Mouse (Mus musculus): ENCODE results near the gene Casp9.
"Not testable (repeated sequence)": the region's sequence is repeated elsewhere in the genome, so short reads cannot be mapped to it uniquely, and the experiment has no call there.

Gene Casp9

DNA sequence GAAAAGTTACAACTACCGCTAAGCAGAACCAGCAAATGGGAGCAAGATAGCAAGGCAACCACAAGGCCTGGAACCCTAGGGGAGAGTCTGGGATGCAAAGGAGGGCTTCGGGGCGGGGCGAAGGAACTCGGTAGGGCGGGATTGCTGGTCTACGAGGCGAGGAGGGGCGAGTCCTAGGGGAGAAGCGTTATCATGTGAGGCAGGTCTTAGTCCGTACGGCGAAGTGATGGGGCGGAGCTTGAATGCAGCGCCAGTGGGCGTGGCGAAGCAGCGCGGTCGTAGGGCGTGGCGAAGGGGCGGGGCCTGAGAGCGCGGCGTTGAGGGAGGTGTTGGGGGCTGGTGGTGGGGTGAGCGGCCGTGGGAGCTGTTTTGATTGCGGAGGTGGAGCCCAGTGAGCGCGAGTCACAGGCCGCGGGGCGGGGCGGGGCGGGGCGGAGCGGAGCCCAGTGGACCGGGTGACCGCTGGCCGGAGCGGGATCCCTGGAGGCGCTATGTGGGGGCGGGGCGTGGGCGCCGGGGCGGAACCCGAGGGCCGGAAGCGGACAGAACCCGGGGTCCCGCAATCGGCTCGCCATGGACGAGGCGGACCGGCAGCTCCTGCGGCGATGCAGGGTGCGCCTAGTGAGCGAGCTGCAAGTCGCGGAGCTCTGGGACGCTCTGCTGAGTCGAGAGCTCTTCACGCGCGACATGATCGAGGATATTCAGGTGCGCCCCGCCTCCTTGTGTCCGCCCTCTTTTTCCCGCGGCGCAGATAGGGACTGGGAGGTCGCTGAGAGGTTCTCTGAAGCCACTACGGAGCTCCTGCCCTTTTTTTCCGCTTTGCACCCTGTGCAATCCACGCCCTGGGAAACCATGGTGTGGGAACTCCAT, at the start of gene Casp9:
Gene Casp9 (plus strand): TSS at position 331 of the 870 bp plus-strand sequence.
- peak; percentile 99 for DNase-seq (ENCODE audit: low spot score in 2 of 2)

DNA sequence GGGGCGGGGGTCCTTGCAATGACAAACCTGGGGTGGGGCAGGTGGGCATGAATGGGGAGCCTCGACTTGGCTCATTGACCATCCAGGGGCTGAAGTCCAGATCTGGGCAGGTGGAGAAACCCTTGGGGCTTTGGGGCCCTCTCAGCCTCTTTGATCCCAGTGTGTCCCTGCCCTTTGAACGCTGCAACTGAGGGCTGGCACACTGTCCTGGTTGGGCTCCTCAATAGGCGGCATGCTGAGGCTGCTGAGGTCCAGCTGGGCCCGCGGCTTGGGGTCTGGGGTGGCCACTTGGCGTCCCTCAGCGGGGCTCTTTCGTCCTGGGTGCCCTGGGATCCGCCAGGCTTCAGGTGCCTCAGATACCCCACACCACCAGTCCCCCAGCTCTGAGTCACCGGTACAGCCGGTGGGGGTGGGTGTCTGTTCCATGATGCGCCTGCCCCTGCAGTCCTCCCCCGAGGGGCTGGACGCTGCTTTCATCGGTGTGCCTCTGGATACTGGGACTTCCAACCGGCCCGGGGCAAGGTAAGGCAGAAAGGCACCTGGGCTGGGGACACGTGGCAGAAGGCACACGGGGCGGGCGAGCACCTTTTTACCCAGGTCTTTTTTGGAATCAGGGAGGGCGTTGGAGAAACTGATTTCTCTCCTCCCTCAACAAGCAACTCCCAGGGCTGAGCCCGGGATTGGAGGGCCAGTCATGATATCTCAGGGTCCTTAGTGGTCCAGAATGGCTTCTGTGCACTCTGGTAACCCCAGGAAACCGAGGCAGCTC, 46.6 kb upstream of the Casp9 start, which contains the start of gene Agmat:
Gene Agmat (plus strand): TSS at position 95 of the 769 bp plus-strand sequence.
- no peak for DNase-seq (ENCODE audit: low spot score in 2 of 2)

DNA sequence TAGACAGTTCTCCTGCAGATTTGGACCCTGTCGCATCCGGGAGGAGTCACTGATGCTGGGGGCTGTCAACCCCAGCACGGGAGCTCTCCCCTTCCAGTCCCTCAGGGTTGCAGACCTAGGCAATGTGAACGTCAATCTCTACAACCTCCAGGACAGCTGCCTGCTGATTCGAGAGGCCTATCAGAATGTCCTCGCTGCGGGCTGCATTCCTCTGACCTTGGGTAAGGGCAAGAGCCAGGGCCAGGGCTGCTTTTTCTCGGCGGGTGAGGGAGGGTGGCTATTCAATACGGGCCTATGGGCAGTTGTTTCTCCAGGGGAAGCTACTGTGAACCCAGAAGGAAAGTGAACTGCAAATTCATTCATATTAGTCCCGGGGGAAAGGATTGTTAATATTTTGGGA, 43.9 kb upstream of the Casp9 start:
- no peak for DNase-seq (ENCODE audit: low spot score in 2 of 2)

DNA sequence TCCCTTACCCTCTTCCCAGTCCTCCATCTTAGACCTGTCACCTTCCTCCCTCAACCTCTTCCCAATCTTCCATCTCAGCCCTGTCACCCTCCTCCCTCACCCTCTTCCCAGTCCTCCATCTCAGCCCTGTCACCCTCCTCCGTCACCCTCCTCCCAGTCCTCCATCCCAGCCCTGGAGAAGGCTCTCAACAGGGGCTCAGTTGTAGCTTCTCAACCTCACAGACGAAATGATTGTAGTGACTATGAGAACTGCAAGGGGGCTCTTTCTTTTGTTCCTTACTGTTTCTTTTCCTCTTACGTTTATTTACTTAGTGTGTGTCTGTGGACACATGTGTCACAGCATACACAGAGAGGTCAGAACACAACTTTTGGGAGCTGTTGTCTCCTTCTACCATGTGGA, 42.6 kb upstream of the Casp9 start:
- DNase-seq (ENCODE audit: low spot score in 2 of 2), result no peak

DNA sequence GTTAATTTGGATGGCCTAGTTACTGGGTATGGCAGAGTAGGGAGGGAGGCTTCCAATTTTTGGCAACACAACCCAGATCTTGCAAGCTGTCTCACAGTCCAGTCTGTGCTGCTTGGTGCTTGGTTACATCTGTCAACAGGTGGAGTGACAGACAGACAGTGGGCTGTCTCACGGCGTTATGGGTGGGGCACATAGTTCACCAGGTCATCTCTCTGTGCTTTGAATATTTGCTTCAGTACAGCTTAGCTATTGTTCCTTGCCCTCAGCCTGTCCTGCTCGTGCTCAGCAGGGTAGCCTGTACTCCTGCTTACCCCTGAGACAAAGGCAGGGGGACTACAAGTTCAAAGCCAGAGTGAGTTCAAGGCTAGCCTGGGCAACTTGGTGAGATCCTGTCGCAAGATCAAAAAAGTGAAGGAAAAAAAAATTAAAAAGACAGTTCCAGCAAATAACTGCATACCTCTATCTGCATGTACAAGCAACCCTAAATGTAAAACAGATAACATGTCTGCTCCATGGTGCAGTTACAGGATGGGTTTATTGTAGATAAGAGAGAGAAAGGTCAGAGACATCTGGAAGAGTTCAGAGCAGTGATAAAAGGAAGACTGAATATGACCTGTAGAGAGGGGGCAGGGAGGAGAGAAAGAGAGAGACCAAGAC, 41.9 kb upstream of the Casp9 start:
- peak; percentile 51 to 54 for DNase-seq (ENCODE audit: low spot score in 2 of 2)

DNA sequence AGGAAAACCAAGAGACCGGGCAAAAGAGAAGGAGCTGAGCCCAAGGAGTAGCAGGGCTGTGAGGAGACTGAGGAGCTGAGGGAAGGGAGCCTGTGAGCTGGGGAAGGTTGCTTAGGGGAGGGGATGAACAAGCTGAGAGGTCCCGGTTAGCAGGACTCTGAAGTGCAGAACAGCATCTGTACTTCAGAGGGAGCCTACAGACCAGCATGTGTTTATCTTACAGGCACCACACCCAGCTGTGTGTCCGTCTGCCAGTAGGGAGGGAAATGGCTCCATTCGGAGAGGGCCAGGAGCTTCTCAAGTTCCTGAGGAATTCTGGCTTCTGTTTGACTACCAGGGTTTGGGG, 41.4 kb upstream of the Casp9 start:
- peak; percentile 59 to 72 for DNase-seq (ENCODE audit: low spot score in 2 of 2)

DNA sequence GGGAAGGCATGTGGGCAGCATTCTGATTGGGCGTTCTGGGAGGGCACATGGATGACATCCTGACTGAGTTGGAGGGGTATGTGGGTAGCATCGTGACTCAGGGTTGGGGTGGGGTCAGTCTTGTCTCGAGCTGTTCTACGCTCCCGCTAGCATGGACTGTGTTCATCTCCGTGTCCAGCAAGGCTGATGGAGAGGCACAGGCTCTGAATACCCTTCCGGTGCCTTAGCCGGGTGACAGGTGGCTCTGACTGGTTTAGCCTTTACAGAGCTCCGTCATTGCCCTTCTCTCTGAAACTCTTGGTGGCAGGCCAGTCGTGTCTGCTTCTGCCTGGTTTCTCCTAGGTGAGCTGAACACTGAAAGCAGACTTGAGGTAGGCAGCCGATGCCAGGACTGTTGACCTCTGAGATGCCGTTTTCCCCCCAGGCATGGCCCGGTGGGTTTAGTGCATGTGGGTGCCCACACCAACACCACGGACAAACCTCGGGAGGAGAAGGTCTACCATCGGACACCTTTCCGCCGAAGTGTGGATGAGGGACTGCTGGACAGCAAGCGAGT, 38.0 kb upstream of the Casp9 start:
- no peak for DNase-seq (ENCODE audit: low spot score in 2 of 2)

DNA sequence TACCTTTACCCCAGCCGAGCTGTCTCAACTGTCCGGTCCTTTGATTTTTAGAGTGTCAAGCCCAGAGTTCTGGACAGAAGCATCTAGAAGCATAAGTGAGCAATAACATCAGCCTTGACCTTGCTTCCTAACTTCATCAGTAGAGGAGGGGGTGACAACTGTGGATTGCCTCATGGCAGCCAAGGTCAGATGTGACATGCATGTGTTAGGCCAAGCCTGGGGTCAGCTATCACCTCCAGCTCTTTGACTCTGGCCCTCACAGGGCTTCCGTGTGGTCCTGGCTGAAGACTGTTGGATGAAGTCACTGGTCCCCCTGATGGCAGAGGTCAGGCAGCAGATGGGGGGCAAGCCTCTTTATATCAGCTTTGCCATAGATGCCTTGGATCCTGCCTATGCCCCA, 36.3 kb upstream of the Casp9 start:
- DNase-seq (ENCODE audit: low spot score in 2 of 2), result no peak

DNA sequence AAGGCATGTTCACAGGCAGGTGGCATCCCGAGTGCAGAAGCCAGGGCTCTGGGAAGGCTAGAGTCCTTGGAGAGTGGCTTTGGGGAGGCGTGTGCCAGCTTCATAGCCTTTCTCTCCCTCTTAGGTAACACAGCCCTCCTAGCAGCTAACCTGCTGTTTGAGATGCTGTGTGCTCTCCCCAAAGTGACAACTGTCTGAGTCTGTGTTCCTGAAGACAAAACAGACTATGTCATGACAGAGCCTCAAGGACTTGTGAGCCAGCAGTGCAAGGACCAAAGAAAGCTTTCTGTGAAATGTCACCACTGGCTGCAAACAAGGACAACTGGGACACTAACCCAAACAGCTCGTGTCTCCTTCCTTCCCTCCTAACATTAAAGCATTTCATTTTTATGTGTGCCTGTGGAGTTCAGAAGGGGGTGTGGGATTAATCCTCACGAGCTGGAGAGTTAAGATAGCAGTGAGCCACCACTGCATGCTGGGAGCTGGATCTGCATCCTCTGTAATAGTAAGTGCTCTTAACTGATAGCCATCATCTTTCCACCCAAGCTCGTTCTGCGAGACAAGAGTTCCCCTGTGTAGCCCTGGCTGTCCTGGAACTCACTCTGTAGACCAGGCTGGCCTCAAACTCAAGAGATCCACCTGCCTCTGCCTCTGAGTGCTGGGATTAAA, 34.4 kb upstream of the Casp9 start:
- no peak for DNase-seq (ENCODE audit: low spot score in 2 of 2)

DNA sequence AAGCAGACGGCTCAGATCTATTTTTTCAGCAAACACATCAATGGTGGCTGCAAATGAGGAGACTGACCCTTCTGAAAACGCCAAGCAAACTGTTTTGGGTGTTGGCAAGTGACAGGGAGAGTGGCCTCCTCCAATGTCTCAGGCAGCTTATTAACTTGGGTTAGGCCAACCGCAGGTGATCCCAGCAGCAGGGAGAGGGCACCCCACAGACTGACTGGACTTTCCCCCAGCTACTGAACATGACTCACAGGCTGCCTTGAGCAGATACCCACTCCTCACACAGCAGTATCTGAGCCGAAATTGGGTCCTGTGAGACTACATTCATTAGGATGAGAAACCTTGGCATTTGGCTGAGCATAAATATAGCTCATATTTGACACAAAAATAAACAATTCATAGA, 32.5 kb upstream of the Casp9 start:
- no peak for DNase-seq (ENCODE audit: low spot score in 2 of 2)

DNA sequence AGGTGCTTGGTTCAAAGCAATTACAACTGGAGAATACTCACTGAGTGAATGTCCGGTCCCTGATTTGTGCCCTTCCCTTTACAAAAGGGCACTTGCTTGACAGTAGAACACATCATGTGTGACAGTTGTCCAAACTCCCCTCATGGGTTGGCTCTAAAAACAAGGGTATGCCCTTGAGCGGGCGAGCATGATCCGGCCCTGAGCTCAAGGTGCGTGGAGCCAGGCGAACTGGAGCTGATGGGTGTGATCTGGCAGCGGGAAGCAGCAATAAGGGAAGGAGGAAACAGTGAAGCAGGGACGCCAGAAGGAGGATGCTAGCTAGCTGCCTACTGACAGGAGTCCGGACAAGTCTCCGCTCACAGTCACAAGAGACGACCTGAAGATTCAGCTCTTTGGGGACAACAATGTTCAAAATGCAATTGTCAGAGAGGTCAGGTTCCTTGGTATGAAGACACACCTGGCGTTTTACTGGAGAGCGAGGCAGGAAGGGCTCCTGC, 31.3 kb upstream of the Casp9 start:
- no peak for DNase-seq (ENCODE audit: low spot score in 2 of 2)

DNA sequence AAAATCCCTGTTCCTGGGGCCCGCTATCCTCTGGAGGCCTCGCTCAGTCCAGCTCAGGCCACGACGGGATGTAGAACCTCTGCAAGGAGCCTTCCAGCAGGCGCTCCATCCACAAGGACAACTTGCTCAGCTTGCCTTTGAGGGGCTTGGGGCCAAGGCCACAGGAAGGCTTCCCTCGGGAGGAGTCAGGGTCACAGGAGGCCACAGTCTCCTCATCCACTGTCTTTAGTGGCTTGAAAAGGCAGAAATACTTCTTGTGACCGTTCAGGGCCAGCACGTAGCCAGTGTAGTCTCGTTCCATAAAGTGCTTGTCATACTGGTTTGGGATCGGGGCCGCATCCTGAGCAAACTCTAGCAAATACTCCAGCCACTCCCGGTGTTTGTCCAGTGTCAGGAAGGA, 29.9 kb upstream of the Casp9 start:
- DNase-seq (ENCODE audit: low spot score in 2 of 2), result no peak

DNA sequence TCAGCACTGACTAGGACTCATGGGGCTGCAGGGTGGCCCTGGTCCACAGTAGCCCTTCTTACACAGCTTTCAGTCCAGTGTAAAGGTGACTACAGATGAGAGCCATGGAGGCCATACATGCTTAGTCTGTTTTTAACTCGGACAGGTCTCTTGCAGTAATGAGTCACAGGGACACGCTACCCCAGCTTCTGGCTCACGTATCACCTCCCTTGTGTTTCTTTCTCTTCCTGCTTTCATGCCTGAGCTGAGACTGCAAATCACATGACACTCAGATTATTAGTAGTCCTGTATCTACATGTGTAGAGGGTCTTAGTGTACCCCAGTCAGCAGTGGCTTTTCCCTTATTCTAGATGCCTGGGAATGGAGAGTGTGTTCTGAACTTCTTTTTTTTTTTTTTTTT, 28.4 kb upstream of the Casp9 start:
- DNase-seq (ENCODE audit: low spot score in 2 of 2), result no peak

DNA sequence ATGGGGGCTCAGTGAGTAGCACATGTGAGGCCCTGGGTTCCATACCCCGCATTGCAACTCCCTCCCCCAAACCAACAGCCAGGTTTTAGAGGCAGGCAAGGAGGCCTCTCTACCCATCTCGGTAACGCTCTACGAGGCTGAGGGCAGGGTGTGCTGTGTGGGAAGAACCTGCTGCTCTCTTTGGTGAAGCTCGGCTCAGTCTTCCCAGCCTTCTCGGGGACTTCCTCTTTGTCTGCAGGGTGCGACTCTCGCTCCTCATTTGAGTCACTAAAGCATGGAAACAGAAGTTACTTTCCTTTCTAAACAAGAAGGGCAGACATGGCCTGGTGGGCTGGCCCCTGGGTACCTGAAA, 27.1 kb upstream of the Casp9 start:
- peak in 1 of 2 experiments; percentile 39 for DNase-seq (ENCODE audit: low spot score in 2 of 2)

DNA sequence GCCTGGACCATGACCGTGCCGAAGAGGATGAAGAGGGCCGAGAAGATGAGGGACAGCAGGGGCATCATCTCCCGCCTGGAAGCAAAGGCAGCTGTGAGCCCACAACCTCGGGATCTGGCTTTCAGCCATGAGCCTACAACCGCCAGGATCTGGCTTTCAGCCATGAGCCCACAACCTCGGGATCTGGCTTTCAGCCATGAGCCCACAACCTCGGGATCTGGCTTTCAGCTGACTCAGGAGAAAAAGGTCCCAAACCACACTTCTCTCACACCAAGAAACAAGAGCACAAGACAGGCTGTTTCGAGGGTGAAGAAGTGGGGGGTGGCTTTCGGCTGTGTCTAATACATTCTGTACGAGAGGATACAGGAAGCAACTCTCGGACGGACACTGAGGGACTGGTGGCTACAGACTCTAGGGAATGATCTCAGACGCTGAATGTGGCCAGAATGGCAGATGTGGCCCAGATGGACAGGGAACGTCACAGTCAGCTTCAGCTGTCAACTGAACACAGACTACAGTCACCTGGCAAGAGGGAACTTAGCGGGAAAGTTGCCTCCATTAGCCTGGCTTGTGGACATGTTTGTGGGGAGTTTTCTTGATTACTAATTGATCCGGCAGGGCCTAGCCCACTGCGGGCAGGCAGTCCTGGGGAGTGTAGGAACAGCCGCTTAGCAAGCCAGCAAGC, 26.6 kb upstream of the Casp9 start:
- DNase-seq (ENCODE audit: low spot score in 2 of 2), result no peak

DNA sequence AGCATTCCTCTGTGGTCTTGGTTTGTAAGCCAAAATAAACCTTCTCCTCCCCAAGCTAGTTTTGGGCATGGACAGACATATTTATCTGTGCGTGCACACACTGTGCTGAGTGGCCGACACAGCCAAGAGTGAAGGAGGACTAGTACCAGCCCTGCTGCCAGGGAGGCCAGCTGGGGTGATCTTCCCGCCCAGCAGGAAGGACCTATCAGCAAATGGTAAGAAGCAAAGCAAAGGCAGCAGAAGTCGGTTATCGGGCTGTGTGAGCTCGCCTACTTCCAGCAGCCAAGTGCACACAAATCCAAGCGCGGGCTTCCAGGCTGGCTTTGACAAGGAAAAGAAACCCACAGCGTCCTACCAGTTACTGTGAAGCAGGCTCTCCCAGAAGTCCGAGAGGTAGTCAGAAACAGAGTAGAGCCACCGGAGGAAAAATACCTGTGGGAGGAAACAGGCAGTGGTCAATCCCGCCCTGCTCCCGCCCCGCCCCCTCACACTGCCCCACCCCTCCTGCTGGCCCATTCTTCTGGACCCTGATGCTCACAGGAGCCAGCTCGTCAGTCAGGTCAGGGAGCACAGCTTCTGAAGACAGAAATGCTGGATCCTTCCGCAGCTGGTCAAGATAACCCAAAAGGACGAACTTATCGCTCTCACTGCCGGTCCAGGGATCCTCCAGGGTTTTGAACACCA, 25.9 kb upstream of the Casp9 start:
- peak; percentile 54 to 59 for DNase-seq (ENCODE audit: low spot score in 2 of 2)

DNA sequence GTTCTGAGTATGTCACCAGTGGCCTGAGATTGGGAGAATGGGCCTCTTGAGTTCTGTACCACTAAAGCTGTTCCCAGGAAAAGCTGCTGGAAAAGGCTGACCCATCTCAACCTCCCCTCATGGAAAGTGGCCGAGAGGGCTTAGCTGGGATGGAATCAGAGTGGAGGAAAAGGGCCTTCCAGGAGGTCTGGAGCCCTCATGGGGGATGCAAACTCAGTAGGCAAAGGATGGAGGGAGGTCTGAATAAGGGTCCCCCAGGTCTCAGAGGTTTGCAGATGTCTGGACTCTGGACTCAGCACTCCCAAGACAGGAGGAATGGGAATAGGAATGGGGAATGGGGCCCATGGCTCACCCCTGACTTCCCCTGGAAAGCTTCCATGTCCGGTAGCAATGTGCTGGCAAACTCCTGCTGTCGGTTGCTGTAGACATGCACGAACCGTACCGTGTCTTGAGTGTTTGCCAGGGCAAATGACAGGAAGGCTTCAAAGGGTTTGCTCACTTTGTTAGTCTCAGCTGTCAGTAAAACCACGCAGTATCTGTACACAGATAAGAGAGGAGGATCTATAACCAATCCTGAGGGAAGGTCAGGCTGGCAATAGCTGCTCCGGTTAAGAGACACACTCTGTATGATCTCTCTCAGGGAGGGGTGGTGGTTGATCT, 23.8 kb upstream of the Casp9 start:
- no peak for DNase-seq (ENCODE audit: low spot score in 2 of 2)

DNA sequence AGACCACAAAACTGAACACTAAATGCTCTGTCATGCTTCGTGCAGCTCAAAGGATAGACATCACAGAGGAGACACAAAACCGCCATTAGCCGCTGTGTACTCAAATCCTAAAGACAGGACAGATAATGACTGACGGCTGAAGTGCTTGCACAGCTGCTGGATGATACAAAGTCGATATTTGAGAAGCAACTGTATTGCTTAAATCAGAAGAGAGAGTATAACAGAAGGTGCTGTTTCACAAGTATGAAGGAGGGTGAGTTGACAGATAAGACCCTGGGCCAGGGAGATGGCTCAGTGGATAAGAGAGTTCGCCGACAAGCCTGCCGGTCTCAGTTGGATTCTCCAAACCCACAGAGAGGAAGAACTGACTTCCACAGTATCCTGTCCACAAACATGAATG, 21.6 kb upstream of the Casp9 start:
- no peak for DNase-seq (ENCODE audit: low spot score in 2 of 2)

DNA sequence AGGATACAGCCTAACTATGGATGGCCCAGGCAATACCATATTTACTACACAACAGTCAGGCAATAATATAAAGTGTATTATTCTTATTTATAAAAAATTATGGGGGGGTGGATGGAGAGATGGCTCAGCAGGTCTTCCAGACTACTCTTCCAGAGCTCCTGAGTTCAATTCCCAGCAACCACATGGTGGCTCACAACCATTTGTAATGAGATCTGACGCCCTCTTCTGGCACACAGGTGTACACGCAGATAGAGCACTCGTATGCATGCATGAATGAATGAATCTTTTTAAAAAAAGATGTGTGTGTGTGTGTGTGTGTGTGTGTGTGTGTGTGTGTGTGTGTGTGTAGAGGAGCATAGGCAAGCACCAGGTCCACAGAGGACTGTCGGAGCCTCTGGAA, 20.4 kb upstream of the Casp9 start:
- not testable (repeated sequence) for DNase-seq (ENCODE audit: low spot score in 2 of 2)

DNA sequence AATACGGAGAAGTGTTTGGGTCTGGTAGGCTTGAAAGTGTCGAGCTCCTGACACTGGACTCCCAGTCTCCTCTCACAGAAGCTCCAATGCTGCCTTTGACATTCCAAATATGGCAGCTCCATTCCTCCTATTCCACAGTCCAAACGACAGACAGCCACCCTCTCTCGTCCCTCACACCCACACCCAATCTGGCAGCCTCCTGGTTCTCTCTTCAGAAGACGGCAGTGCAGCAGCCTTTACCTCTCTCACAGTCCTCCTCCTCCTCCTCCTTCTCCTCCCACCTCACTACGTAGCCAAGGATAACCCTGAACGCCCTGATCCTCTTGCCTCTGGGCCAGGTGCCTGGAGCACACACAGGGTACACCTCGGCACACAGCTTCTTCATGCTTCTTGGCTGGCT, 13.6 kb upstream of the Casp9 start:
- no peak for DNase-seq (ENCODE audit: low spot score in 2 of 2)

Data from spleen, postnatal 10 days (tissue).